Mouse (Mus musculus): ENCODE measurements around the gene Gfpt1. TPM values are rescaled to one million over a fixed set of nuclear protein-coding genes. Genes with fewer than 3 reads are reported as not detected.

Gene Gfpt1
- polyA plus RNA-seq, 2 experiments from 2014 or later: 21.1 to 23.0 TPM

Other genes starting within 250 kb of the Gfpt1 start
- 10 to 100 TPM; 25.2 to 29.7 TPM for gene Anxa4, start 249.3 kb upstream of the Gfpt1 start, polyA plus RNA-seq (2017; shearing (Covaris generic))
- 10 to 100 TPM; 20.8 to 23.4 TPM for gene Aak1, start 193.3 kb upstream of the Gfpt1 start, polyA plus RNA-seq (2017; shearing (Covaris generic))
- 100 to 1,000 TPM; 133 to 159 TPM for gene Nfu1, start 33.6 kb upstream of the Gfpt1 start, polyA plus RNA-seq (2017; shearing (Covaris generic))
- under 1 TPM; 0.25 to 0.70 TPM for gene D6Ertd527e, start 61.9 kb downstream of the Gfpt1 start, polyA plus RNA-seq (2017; shearing (Covaris generic))